Mouse (Mus musculus) heart, adult 2 months (tissue): Measurements from ENCODE around the gene Ptchd1. TPM values are rescaled to one million over a fixed set of nuclear protein-coding genes. Genes with fewer than 3 reads are reported as not detected.

Source experiments
- DNase-seq, 2 experiments: peaks; one replicate each; pipeline ENCODE4 v3.0.0; 2021
- H3K27ac ChIP-seq: fragments of 200-600 bp; 2 replicates; pipeline ENCODE4 v1.8.1; 2022
- H3K27me3 ChIP-seq: fragments of 200-500 bp; 2 replicates; pipeline ENCODE4 v1.6.1; 2012; ENCODE audit warnings: mild to moderate bottlenecking, low read length, inconsistent platforms, mixed read lengths; ENCODE audit not compliant: control insufficient read depth, insufficient read depth
- H3K36me3 ChIP-seq: fragments of 200-500 bp; 2 replicates; pipeline ENCODE4 v1.6.1; 2012; ENCODE audit warnings: low read length, inconsistent platforms; ENCODE audit not compliant: control insufficient read depth, insufficient read depth
- H3K4me1 ChIP-seq: fragments of 200-500 bp; 2 replicates; pipeline ENCODE4 v1.6.1; 2011; ENCODE audit warnings: low read length; ENCODE audit not compliant: control insufficient read depth, insufficient read depth
- H3K4me3 ChIP-seq: fragments of 200-600 bp; 2 replicates; pipeline ENCODE4 v1.8.1; 2022
- H3K79me2 ChIP-seq: fragments of 200-500 bp; replicated peaks from 2 replicates; pipeline ENCODE4 v1.6.1; 2012; ENCODE audit warnings: mild to moderate bottlenecking, inconsistent platforms, low read length, moderate library complexity, mixed read lengths; ENCODE audit not compliant: control insufficient read depth, insufficient read depth
- H3K9ac ChIP-seq: fragments of 200-500 bp; 2 replicates; pipeline ENCODE4 v1.6.1; 2012; ENCODE audit warnings: low read depth, mild to moderate bottlenecking, control low read depth, inconsistent platforms, low read length, mixed read lengths
- CTCF ChIP-seq: fragments of 200-600 bp; IDR thresholded peaks from 2 replicates; pipeline ENCODE4 v1.8.1; 2022; ENCODE audit warnings: antibody characterized with exemption, mild to moderate bottlenecking, moderate library complexity
- EP300 ChIP-seq: fragments of 200-500 bp; IDR thresholded peaks from 2 replicates; pipeline ENCODE4 v1.6.1; 2011; ENCODE audit warnings: low read depth, low read length, control low read depth; ENCODE audit not compliant: insufficient read depth
- POLR2A ChIP-seq: fragments of 200-500 bp; IDR thresholded peaks from 2 replicates; pipeline ENCODE4 v1.6.1; 2011; ENCODE audit warnings: mild to moderate bottlenecking, low read depth, low read length, control low read depth; ENCODE audit not compliant: insufficient read depth
- WGBS: fragments of 180-500 bp; shearing (Covaris S2); methylation state at CpG from one replicate; pipeline ENCODE4 v1.1.7; 2018; 5-methylcytosine and 5-hydroxymethylcytosine counted together
- intact Hi-C: fragments of 180-260 bp; cut with DNase I; formaldehyde crosslinking; loops from one replicate; pipeline ENCODE4 v1.15.1; 2025
- polyA plus RNA-seq: library from polyadenylated mRNA; depleted of rRNA; stranded (reverse); fragments of >200 nt; gene quantifications from 2 replicates; pipeline ENCODE4 v1.2.3, GENCODE M21; 2012; rRNA removed
- total RNA-seq, 2 experiments: library from RNA; stranded (reverse); gene quantifications; 2 replicates each; pipeline ENCODE4 v1.2.3; 2021

Ptchd1 gene
- total and polyA plus RNA-seq, 3 experiments, result 0.04 to 0.26 TPM; not detected in 1

- 23% methylated on average over 2 of the region's 2 CpGs for WGBS
- TF ChIP-seq POLR2A (no peak), CTCF (no peak), EP300 (no peak)
- Histone ChIP-seq H3K36me3 (no peaks in the 10 kb centered on the region), H3K4me3 (no peak overlapping the region), H3K4me1 (no peaks in the 10 kb centered on the region), H3K79me2 (no peaks in the 10 kb centered on the region), H3K9ac (no peak overlapping the region), H3K27me3 (no peaks in the 10 kb centered on the region), H3K27ac (no peak overlapping the region)
- intact Hi-C loops, result no loop called here
- DNase-seq, result no peak
Measured at GRCm38 (mm10) chrX:155592467-155592866, 31.1 kb downstream of the Ptchd1 start.

- Histone ChIP-seq H3K4me3 (no peak overlapping the region), H3K79me2 (no peaks in the 10 kb centered on the region), H3K9ac (no peak overlapping the region), H3K27me3 (no peaks in the 10 kb centered on the region), H3K36me3 (no peaks in the 10 kb centered on the region), H3K4me1 (no peaks in the 10 kb centered on the region), H3K27ac (no peak overlapping the region)
- no peak for DNase-seq
- intact Hi-C loops, result no loop called here
- TF ChIP-seq EP300 (no peak), CTCF (no peak), POLR2A (no peak)
- WGBS, result 50% methylated on average over 3 of the region's 3 CpGs
Measured at GRCm38 (mm10) chrX:155591490-155591889, 32.1 kb downstream of the Ptchd1 start.

DNA sequence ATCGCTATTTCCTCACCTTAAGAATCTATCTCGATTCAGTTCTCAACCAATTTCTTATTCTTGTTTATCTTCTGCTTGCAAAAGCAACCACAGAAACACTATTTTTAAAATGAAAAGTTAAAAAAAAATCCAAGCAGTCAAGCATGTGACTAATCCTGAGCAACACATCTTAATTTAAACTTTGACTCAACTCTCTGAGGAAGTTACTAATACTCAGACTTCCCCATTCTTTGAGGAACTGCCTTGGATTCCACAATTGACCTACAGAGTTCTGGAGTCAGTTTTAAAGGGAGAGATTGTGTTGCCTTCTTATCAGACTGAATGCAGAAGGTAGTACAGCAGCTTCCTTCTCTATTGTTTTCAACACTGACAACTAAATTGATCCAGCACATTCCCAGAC lies 39.0 kb downstream of the Ptchd1 start:
- no peaks in the 10 kb centered on the region for H3K79me2 ChIP-seq
- TF ChIP-seq POLR2A (no peak), CTCF (no peak), EP300 (no peak)
- H3K27me3 ChIP-seq, result no peaks in the 10 kb centered on the region
- no peak overlapping the region for H3K9ac ChIP-seq
- H3K4me1 ChIP-seq, result no peaks in the 10 kb centered on the region
- no peak overlapping the region for H3K4me3 ChIP-seq
- no peak overlapping the region for H3K27ac ChIP-seq
- no peaks in the 10 kb centered on the region for H3K36me3 ChIP-seq
- 30% methylated on average over 2 of the region's 2 CpGs for WGBS
- DNase-seq, result no peak
- intact Hi-C loops, result no loop called here

DNA sequence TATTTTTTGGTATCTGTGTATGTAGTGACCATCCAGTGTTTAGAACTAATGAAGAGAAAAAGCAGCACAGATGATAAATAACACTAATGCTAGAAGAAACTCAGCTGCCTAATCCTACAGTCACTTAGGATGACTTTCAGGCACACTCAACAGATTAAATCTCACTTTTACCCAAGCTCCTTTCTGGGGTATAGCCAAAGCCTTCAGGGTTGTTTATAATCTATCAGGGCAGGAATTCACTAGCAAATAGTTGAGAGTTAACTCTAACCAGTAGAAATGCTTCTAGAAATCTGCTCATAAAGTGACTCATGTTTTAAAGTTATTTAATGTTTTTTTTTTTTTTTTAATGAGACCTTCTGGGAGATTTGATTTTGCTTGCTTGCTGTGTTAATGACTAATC lies 43.8 kb downstream of the Ptchd1 start:
- Histone ChIP-seq H3K9ac (no peak overlapping the region), H3K36me3 (no peaks in the 10 kb centered on the region), H3K27me3 (no peaks in the 10 kb centered on the region), H3K79me2 (no peaks in the 10 kb centered on the region), H3K4me1 (no peaks in the 10 kb centered on the region), H3K4me3 (no peak overlapping the region), H3K27ac (no peak overlapping the region)
- DNase-seq, result no peak
- intact Hi-C loops, result no loop called here
- TF ChIP-seq CTCF (no peak), POLR2A (no peak), EP300 (no peak)

GRCm38 (mm10) chrX:155572396-155572795 lies 51.2 kb downstream of the Ptchd1 start:
- intact Hi-C loops, result no loop called here
- no peak for DNase-seq
- Histone ChIP-seq H3K27me3 (no peaks in the 10 kb centered on the region), H3K4me1 (no peaks in the 10 kb centered on the region), H3K4me3 (no peak overlapping the region), H3K9ac (no peak overlapping the region), H3K36me3 (no peaks in the 10 kb centered on the region), H3K27ac (no peak overlapping the region), H3K79me2 (no peaks in the 10 kb centered on the region)
- no peak for TF ChIP-seq EP300
- TF ChIP-seq POLR2A, result no peak
- TF ChIP-seq CTCF, result no peak

DNA sequence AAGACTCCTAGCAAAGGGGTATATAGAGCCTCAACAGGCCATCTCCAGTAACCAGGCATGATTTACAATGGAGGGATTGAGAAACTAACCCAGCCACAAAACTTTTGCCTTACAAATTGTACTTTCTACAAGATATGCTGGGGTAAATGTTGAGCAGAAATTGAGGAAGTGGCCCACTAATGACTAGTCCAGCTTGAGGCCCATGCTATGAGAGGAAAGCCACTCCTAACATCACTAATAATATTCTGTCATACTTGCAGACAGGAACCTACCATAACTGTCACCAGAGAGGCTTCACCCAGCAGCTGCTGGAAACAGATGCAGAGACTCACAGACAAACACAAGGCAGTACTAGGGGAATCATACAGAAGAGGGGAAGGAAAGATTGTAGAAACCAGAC lies 79.8 kb downstream of the Ptchd1 start:
- Histone ChIP-seq H3K36me3 (no peaks in the 10 kb centered on the region), H3K9ac (no peak overlapping the region), H3K4me1 (no peaks in the 10 kb centered on the region), H3K27me3 (no peaks in the 10 kb centered on the region), H3K4me3 (no peak overlapping the region), H3K27ac (no peak overlapping the region), H3K79me2 (no peaks in the 10 kb centered on the region)
- no peak for DNase-seq
- intact Hi-C loops, result no loop called here
- TF ChIP-seq CTCF (no peak), EP300 (no peak), POLR2A (no peak)

Other genes with a start within 250 kb of the Ptchd1 start
- not detected for gene Gm15155, start 927 bp upstream of the Ptchd1 start, total RNA-seq
- gene Gm15155, start 927 bp upstream of the Ptchd1 start, polyA plus RNA-seq, result not detected in 2 replicates